Mouse (Mus musculus) embryonic facial prominence, embryonic 10.5 days (tissue): Measurements from ENCODE around the gene Repin1. TPM values are rescaled to one million over a fixed set of nuclear protein-coding genes. Genes with fewer than 3 reads are reported as not detected.
A peak's percentile ranks its signal among the peaks of the same experiment; 100 is the strongest.

Source experiments
- DNase-seq: peaks from one replicate; pipeline ENCODE4 v3.0.0-alpha.2; 2017; ENCODE audit warnings: low spot score
- H3K27ac ChIP-seq: fragments of 300-500 bp; sonication (generic); replicated peaks from 2 replicates; pipeline ENCODE4 v1.5.1; 2016; ENCODE audit warnings: mild to moderate bottlenecking
- H3K27me3 ChIP-seq: fragments of 300-500 bp; sonication (generic); replicated peaks from 2 replicates; pipeline ENCODE4 v1.6.1; 2016; ENCODE audit warnings: low read depth, mild to moderate bottlenecking; ENCODE audit not compliant: poor library complexity, severe bottlenecking
- H3K36me3 ChIP-seq: fragments of 300-500 bp; sonication (generic); replicated peaks from 2 replicates; pipeline ENCODE4 v1.6.1; 2016; ENCODE audit warnings: mild to moderate bottlenecking, moderate library complexity
- H3K4me1 ChIP-seq: fragments of 300-500 bp; sonication (generic); 2 replicates; pipeline ENCODE4 v1.6.1; 2016
- H3K4me3 ChIP-seq: fragments of 300-500 bp; sonication (generic); 2 replicates; pipeline ENCODE4 v1.5.1; 2016; ENCODE audit warnings: mild to moderate bottlenecking, moderate library complexity
- H3K9me3 ChIP-seq: fragments of 300-500 bp; sonication (generic); 2 replicates; pipeline ENCODE4 v1.6.1; 2016; ENCODE audit warnings: mild to moderate bottlenecking
- WGBS: fragments of 180-500 bp; shearing (Covaris S2); methylation state at CpG from one replicate; pipeline ENCODE4 v1.1.7; 2016; 5-methylcytosine and 5-hydroxymethylcytosine counted together
- polyA plus RNA-seq: library from polyadenylated mRNA; unstranded; fragments of >200 nt; fragmentation: Nextera tagmentation; extraction: Ambion mirVana; gene quantifications from 2 replicates; pipeline ENCODE4 v1.2.1, GENCODE M21; 2016

The Repin1 gene
- polyA plus RNA-seq, result 50.7 and 56.2 TPM in 2 replicates

DNA sequence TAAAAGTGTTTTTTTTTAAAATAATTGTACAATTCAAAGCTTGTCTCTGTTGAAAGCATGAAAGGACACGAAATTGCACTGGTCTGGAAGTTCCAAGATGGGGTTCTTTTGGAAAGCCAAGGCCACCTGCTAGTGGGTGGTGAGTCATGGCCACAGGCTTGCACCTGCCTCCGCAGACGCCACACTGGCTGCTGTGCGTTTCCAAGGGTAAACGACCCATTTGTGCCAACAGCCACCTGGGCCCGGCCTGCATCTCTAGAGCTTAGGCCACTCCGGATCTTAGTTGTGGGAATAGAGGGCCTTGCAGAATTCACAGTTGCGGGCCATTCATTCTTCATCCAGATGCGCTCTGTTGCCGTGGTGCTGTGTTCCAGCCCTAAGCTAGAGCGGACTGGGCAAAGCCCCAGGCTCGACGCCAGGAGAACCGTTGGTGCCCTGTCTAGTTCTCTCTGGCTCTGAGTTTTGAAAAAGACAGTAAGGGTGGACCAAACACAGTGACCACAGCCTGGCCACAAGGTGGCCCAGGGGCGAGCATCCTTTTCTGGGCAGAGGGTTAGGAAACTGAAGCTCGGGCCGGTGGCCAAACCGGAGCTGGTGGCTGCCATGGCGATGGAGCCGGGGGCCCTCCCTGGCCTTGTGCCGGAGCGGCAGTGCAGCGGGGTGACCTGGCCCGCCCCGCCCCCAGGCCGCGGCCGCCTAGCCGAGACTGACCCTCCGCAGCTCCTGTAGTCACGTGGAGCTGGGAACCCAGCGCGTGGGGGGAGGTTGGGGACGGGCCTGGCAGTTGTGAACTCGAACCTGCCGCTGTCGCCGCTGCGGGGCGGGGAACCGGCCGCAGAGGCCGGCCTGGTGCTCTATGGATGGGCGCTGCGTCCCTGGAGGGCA, at the start of gene Repin1, which contains the start of gene Gm44965:
Gene Repin1 (plus strand): TSS at position 726 of the 885 bp plus-strand sequence.
Gene Gm44965 (plus strand): TSS at position 784 of the 885 bp plus-strand sequence.
- Histone ChIP-seq H3K27ac (peak within 1 kb of the TSS; percentile 95), H3K9me3 (peaks cover 30% of the 10 kb centered on the region), H3K4me3 (peak within 1 kb of the TSS; percentile 90), H3K27me3 (no peaks in the 10 kb centered on the region), H3K4me1 (peaks cover 30% of the 10 kb centered on the region), H3K36me3 (peaks cover 37% of the 10 kb centered on the region)
- DNase-seq, result peak; percentile 95
- WGBS, result 6% methylated on average over 45 of the region's 45 CpGs

DNA sequence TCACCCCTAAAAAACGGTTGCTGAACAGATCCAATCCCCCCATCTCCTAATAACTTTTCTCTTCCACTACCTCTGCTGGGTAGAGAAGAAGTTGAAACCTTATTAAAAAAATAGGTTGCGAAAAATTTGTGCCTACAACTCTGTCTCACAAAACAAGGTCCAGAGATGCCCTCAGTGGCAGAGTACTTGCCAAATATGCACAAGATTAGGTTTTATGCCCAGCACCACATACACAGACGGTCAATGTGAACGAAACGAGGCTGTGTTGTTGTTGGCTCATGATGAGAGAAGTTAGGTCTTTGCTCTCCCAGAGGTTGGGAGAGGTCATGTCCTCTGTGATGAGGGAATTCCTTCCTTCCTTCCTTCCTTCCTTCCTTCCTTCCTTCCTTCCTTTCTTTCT, 48.4 kb upstream of the Repin1 start:
- H3K27me3 ChIP-seq, result no peaks in the 10 kb centered on the region
- no peak overlapping the region for H3K4me3 ChIP-seq
- H3K27ac ChIP-seq, result no peak overlapping the region
- H3K9me3 ChIP-seq, result no peaks in the 10 kb centered on the region
- 80% methylated on average over 5 of the region's 5 CpGs for WGBS
- DNase-seq, result no peak
- H3K36me3 ChIP-seq, result 0 out of 2 replicates have a peak, but pooled peaks cover 4% of the 10 kb centered on the region
- peaks cover 38% of the 10 kb centered on the region for H3K4me1 ChIP-seq

DNA sequence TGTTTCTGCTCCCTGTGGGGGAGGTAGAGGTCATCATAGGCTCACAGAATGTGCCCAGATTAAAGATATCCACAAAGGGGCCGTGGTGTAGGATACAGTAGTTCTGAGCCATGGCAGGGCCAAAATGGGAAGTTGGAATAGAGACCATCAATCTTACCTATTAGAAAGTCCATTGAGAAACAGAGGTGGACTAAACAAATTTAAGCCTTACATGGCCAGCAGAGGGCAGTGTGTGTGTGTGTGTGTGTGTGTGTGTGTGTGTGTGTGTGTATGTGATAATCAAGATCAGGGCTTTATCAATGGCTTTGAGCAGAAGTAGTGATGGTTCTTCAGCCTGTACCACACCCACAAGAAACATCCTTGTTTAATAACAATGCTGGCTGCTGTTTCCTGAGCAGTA, 47.4 kb upstream of the Repin1 start:
- WGBS, result 61% methylated on average over 1 of the region's 1 CpGs
- DNase-seq, result peak; percentile 54
- no peaks in the 10 kb centered on the region for H3K36me3 ChIP-seq
- no peak overlapping the region for H3K27ac ChIP-seq
- H3K4me3 ChIP-seq, result no peak overlapping the region
- peaks cover 28% of the 10 kb centered on the region for H3K4me1 ChIP-seq
- H3K9me3 ChIP-seq, result no peaks in the 10 kb centered on the region
- H3K27me3 ChIP-seq, result no peaks in the 10 kb centered on the region

DNA sequence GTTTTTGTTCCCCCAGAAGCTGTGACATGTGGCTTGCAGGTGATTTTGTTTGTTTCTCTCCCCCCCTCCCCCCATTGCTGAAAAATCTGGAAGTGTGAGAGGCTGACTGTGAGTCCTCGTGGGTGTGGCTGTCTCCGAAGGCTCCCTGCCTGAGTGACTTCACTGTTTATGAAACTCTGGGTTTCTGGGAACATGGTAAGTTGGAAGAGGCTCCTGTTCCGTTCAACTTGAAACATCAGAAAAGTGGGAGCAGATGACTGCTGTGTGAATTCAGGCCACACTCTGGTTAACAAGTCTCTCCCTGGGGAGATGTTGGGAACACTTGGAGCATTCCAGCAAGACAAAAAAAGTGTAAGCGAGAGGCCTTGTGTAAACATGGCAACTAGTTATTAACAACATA, 46.8 kb upstream of the Repin1 start:
- H3K4me1 ChIP-seq, result peaks cover 22% of the 10 kb centered on the region

DNA sequence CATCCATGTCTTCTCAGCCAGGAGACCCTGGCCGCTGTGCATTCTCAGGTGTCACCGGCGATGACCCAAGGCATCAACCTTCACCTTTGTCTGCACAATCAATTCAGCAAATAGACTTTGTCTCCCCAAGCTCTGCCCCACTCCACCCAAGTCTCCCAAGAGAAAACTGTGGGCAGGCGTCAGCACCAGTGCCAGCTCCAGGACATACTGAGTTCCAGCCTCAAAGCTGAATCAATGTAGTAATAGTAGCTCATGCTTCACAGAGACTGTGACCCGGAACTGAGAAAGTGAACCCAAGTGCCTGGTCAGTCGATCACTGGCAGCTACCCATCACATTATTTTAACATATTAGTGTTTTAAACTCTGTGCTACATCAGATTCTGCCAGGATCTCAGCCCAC, 45.4 kb upstream of the Repin1 start:
- WGBS, result 88% methylated on average over 6 of the region's 6 CpGs
- Histone ChIP-seq H3K27me3 (no peaks in the 10 kb centered on the region), H3K27ac (no peak overlapping the region), H3K4me1 (peaks cover 8% of the 10 kb centered on the region; the same call in 1 of the 2 replicates), H3K4me3 (no peak overlapping the region), H3K36me3 (no peaks in the 10 kb centered on the region), H3K9me3 (no peaks in the 10 kb centered on the region)
- DNase-seq, result no peak

More for the DNA sequence above, 46.8 kb upstream of the Repin1 start:
- Histone ChIP-seq H3K27me3 (no peaks in the 10 kb centered on the region), H3K4me3 (no peak overlapping the region), H3K27ac (no peak overlapping the region), H3K9me3 (no peaks in the 10 kb centered on the region), H3K36me3 (no peaks in the 10 kb centered on the region)
- WGBS, result 67% methylated on average over 4 of the region's 4 CpGs
- DNase-seq, result no peak

DNA sequence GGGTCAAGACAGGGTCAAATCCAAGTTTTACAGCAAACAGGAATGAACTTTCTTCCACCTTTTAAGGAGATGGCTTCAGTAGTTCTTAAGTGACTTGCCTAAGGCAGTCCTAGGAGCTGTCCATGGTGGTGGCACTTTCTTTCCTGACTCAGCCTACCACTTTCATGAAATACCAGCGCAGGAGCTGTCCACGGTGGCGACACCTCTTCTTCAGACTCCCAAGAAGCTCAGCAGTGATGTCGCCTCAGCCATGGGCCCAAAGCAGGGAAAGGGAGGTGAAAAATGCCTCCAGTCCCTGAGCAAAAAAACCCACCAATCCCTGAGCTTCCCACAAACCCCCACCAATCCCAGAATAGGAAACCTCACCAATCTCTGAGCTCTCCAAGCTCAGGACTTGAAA, 40.8 kb upstream of the Repin1 start:
- Histone ChIP-seq H3K4me1 (peaks cover 19% of the 10 kb centered on the region), H3K27me3 (no peaks in the 10 kb centered on the region), H3K4me3 (no peak overlapping the region), H3K9me3 (no peaks in the 10 kb centered on the region), H3K27ac (no peak overlapping the region), H3K36me3 (peaks cover 13% of the 10 kb centered on the region)
- DNase-seq, result peak; percentile 49
- 68% methylated on average over 4 of the region's 4 CpGs for WGBS

DNA sequence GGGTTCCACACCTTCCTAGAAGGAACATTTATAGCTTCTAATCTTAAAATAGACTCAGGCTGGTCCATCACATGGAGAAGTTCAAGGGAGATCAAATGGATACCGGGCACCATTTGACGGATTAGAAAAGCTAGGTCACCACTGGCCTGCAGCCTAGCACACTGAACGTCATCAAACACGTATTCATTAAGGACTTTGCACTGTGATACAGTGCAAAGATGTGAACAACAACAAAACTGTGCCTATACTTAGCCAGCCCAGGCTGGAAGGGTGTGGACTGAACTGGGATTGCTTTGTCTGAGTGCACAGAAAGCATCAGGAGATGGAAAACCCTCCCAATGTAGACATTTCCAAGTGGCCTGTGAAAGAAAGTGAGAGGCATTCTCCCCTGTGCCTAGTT, 39.9 kb upstream of the Repin1 start:
- Histone ChIP-seq H3K27me3 (no peaks in the 10 kb centered on the region), H3K4me3 (peak overlapping the region; percentile 63), H3K9me3 (no peaks in the 10 kb centered on the region), H3K4me1 (peaks cover 19% of the 10 kb centered on the region), H3K27ac (peak overlapping the region; percentile 93), H3K36me3 (peaks cover 17% of the 10 kb centered on the region)
- 89% methylated on average over 4 of the region's 4 CpGs for WGBS
- DNase-seq, result no peak

DNA sequence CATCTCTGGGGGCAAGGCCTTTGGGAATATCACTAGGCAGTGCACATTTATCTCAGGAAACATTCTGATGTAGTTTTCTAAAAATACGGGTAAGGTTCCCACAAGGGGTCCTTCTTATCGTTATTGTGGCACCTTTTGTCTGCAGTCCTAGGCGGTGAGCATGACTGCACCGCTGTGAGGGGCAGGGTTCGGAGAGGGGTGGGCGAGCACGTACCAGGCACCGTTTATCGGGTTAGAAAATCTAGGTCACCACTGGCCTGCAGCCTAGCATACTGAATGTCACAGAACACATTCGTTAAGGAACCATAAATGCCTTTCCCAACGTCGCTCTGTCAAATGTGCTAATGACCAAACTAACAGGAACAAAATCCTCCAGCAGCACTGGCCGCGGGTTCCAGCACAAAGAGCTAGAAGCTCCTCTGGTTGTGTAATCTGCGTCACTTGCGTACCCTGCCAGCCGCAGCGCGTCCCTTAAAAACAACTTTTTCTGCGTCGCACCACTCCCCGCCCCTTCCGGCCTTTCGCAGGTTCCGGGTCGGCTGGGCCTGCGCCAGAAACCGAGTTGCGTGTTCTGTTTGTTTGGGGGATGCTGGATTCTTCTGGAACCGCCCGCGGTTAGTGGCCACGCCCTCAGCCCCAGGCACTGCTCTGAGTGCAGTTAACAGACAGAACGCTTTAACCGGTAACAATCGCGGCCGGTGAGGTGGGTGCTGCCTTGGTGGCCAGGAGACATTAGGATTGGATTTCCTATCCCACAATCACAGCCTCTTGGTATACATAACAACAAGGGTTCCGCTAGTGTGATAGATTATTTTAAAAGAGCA, 39.2 kb upstream of the Repin1 start, which contains the start of gene Lrrc61:
Gene Lrrc61 (plus strand): TSS at position 517 of the 824 bp plus-strand sequence.
- Histone ChIP-seq H3K27ac (peak within 1 kb of the TSS; percentile 93), H3K4me1 (peaks cover 19% of the 10 kb centered on the region)
- 1% methylated on average over 39 of the region's 39 CpGs for WGBS

DNA sequence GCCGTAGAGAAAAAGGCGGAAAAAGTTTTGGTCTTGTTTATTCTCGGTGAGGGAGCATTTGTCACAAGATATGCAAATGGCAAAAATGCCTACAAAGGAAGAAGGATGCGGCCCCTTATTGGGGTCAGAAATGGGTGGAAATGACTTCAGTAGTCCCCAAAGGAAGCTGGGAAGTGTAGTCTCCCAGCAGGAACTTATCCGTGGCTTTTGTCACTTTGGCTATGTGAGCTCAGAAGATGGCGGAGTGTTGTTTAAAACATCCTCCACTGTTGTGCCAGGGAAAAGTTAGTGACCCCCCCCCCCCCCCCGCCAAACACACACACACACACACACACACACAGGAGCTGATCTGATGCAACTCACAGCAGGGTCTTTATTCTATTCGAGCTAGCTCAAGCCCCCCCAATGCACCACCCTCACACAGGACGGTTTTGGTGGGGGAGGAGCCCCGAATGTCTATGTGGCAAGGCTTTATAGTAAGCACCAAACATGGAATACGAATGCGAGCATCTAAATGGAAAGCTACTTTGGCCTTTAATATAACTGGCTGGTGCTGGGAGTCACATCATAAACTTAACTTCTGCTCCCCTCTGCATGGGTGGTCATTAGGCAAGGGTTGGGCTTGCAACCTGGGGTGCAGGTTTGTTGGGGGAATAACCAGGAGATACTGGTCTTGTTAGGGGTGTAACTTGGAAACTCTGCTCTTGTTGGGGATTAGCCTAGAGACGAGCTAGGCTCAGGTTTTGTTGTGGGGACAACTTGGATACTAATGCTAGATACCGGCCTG, 38.4 kb upstream of the Repin1 start:
- DNase-seq, result peak; percentile 59
- H3K27ac ChIP-seq, result peak overlapping the region; percentile 93
- WGBS, result 33% methylated on average over 14 of the region's 14 CpGs
- H3K9me3 ChIP-seq, result no peaks in the 10 kb centered on the region
- peaks cover 19% of the 10 kb centered on the region for H3K36me3 ChIP-seq
- H3K4me3 ChIP-seq, result peak overlapping the region; percentile 63
- H3K27me3 ChIP-seq, result no peaks in the 10 kb centered on the region
- H3K4me1 ChIP-seq, result peaks cover 19% of the 10 kb centered on the region

More for the DNA sequence above, 39.2 kb upstream of the Repin1 start, which contains the start of gene Lrrc61:
- H3K4me3 ChIP-seq, result peak within 1 kb of the TSS; percentile 63
- no peaks in the 10 kb centered on the region for H3K27me3 ChIP-seq
- DNase-seq, result peak; percentile 93
- no peaks in the 10 kb centered on the region for H3K9me3 ChIP-seq
- H3K36me3 ChIP-seq, result peaks cover 17% of the 10 kb centered on the region

DNA sequence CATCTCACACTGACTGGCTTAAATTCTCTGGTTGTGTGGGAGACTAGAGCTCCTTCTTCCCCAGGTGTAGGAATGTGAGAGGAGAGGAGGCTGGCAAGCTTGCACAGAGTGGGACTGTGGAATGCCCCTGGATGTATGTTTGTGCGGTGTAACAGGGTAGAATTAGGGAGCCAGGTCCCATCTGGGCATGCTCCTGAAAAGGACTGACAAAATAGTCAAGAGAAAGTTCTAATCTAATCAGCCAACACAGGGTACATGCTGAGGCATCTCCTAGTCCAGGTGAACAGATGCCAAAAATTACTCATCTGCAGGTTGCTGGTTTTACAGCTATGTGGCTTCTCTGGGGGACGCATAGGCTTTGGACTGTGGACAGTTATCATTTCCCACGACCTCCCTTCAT, 37.7 kb upstream of the Repin1 start:
- peaks cover 19% of the 10 kb centered on the region for H3K4me1 ChIP-seq
- peaks cover 22% of the 10 kb centered on the region for H3K36me3 ChIP-seq
- DNase-seq, result no peak
- H3K9me3 ChIP-seq, result no peaks in the 10 kb centered on the region
- peak overlapping the region; percentile 93 for H3K27ac ChIP-seq
- no peaks in the 10 kb centered on the region for H3K27me3 ChIP-seq
- H3K4me3 ChIP-seq, result peak overlapping the region; percentile 63; the same call in 1 of the 2 replicates
- 90% methylated on average over 3 of the region's 3 CpGs for WGBS

DNA sequence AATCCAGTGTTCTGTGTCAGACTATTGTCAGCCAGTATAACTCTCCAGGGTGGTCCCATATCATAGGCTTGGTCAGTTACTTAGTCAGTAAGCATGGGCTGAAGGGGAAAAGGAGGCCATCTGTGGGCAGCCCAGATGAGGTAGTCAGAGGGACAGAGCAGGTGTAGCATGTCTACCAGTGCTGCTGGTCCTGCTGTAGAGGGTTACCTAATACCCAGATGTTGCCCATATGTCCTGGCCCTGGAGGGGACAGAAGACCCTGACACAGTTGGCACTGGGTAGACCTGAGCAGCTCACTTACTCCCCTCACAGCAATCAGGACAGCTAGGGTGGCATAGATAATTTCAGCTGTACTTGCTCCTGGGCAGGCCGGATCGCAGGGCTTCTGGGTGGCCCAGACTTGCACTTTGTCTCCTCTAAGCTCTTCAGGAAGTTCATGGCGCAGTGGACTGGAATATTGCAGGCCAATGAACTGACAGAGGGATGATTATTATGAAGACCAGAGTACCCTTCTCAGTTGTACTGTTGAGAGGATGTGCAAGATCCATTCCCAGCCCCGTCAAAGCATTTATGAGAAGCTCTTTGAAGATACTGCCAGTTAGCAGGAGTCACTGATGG, 27.9 kb upstream of the Repin1 start:
- Histone ChIP-seq H3K9me3 (no peaks in the 10 kb centered on the region), H3K27me3 (no peaks in the 10 kb centered on the region), H3K4me3 (no peak overlapping the region), H3K27ac (no peak overlapping the region), H3K4me1 (no peaks in the 10 kb centered on the region), H3K36me3 (peaks cover 60% of the 10 kb centered on the region)
- DNase-seq, result no peak
- 94% methylated on average over 4 of the region's 4 CpGs for WGBS
